ENCODE assay signal across 30 mouse cellular contexts in genomic region chr9:120402368-120402767, GRCm38 (mm10).
DNase-seq lines count a peak whose midpoint lies in the region; ATAC-seq lines count a peak whose summit lies in the region.
"Had no signal": no experiment of that assay in that cellular context is flagged by ENCODE, and none has a peak within 500 bp of the region (broad histone marks: within the 10 kb centered on the region; RNA-seq: fewer than 3 reads in every experiment).

No protein-coding gene starts in this region.

- intact Hi-C loops in heart, postnatal 25 days (cut with DNase I): no loop called here

- peak; percentile 91 for ATAC-seq in heart, embryonic 16.5 days (replicated peaks; ENCODE audit: extremely low read depth, insufficient read depth, low FRiP score)
- ATAC-seq in monocyte, adult 5-6 weeks (replicated peaks; ENCODE audit: insufficient number of reproducible peaks, low FRiP score, low TSS enrichment, poor library complexity, severe bottlenecking): no peak
- ATAC-seq: forebrain, postnatal 0 days; intestine, embryonic 16.5 days; midbrain, embryonic 16.5 days had no signal

- no peak overlapping the region for H3K4me2 ChIP-seq in heart, embryonic 16.5 days (ENCODE audit: low read depth, low read length)
- H3K4me2 ChIP-seq: embryonic facial prominence, embryonic 15.5 days; forebrain, embryonic 12.5 days; hindbrain, embryonic 12.5 days; limb, embryonic 13.5 days; liver, embryonic 11.5 days; midbrain, embryonic 11.5 days; neural tube, embryonic 12.5 days had no signal

- DNase-seq in heart, adult 8-10 months (ENCODE audit: low spot score): peak; percentile 11
- no peak for DNase-seq in heart, postnatal 25 days (ENCODE audit: low spot score)
- peak; percentile 26 for DNase-seq in ovary, adult 18-20 months (ENCODE audit: low spot score)
- DNase-seq in ovary, postnatal 10 days (ENCODE audit: low spot score): no peak
- no peak for DNase-seq in lung, adult 18-20 months
- DNase-seq: adrenal gland, postnatal 14 days; cerebellum, adult 11-12 months; cerebellum, postnatal 10 days; forebrain, postnatal 0 days; kidney, adult 9 months; kidney, postnatal 10 days; layer of hippocampus, adult 9-11 months; lung, postnatal 36 days; right cerebral cortex, postnatal 25 days; spleen, adult 18-20 months; thymus, postnatal 14 days had no signal

- H3K4me1 ChIP-seq in heart, embryonic 16.5 days (ENCODE audit: control insufficient read depth, insufficient read depth, low read length): peaks cover 12% of the 10 kb centered on the region
- H3K4me1 ChIP-seq: embryonic facial prominence, embryonic 10.5 days; embryonic facial prominence, embryonic 15.5 days; forebrain, embryonic 12.5 days; hindbrain, embryonic 12.5 days; limb, embryonic 13.5 days; neural tube, embryonic 12.5 days had no signal

- no peaks in the 10 kb centered on the region for H3K27me3 ChIP-seq in heart, embryonic 16.5 days (ENCODE audit: control insufficient read depth, insufficient read depth, low read length)
- H3K27me3 ChIP-seq: embryonic facial prominence, embryonic 15.5 days; forebrain, embryonic 12.5 days; hindbrain, embryonic 12.5 days; limb, embryonic 13.5 days; neural tube, embryonic 12.5 days had no signal

- 53% methylated on average over 3 of the region's 3 CpGs for WGBS in heart, embryonic 16.5 days

- H3K36me3 ChIP-seq in heart, embryonic 16.5 days (ENCODE audit: control insufficient read depth, insufficient read depth): no peaks in the 10 kb centered on the region
- H3K36me3 ChIP-seq: embryonic facial prominence, embryonic 10.5 days; embryonic facial prominence, embryonic 15.5 days; forebrain, embryonic 12.5 days; G1E; hindbrain, embryonic 12.5 days; limb, embryonic 13.5 days; neural tube, embryonic 12.5 days had no signal

- H3K9ac ChIP-seq in heart, embryonic 16.5 days (ENCODE audit: low read length): no peak overlapping the region
- H3K9ac ChIP-seq: embryonic facial prominence, embryonic 15.5 days; forebrain, embryonic 12.5 days; forebrain, postnatal 0 days; hindbrain, embryonic 12.5 days; limb, embryonic 13.5 days; neural tube, embryonic 12.5 days had no signal

- H3K4me3 ChIP-seq in heart, embryonic 16.5 days (ENCODE audit: low read length): no peak overlapping the region
- H3K4me3 ChIP-seq: embryonic facial prominence, embryonic 10.5 days; embryonic facial prominence, embryonic 15.5 days; forebrain, embryonic 12.5 days; hindbrain, embryonic 12.5 days; limb, embryonic 13.5 days; myocyte; neural tube, embryonic 12.5 days had no signal

- H3K27ac ChIP-seq in heart, embryonic 16.5 days (ENCODE audit: low read length): peak overlapping the region; percentile 70
- H3K27ac ChIP-seq: embryonic facial prominence, embryonic 10.5 days; embryonic facial prominence, embryonic 15.5 days; forebrain, embryonic 12.5 days; hindbrain, embryonic 12.5 days; limb, embryonic 13.5 days; neural tube, embryonic 12.5 days had no signal

- no peaks in the 10 kb centered on the region for H3K9me3 ChIP-seq in heart, embryonic 16.5 days (replicated peaks; ENCODE audit: control insufficient read depth, low read length)
- H3K9me3 ChIP-seq: embryonic facial prominence, embryonic 10.5 days; embryonic facial prominence, embryonic 15.5 days; forebrain, embryonic 12.5 days; G1E; hindbrain, embryonic 12.5 days; neural tube, embryonic 12.5 days had no signal

Comparison
In these comparisons a context has a peak if more than half of its experiments do, and no peak if none do; other contexts are left out.
1. DNase-seq: peak in heart, adult 8-10 months (single experiment) and ovary, adult 18-20 months (single experiment); none in heart, postnatal 25 days (single experiment), ovary, postnatal 10 days (single experiment) and lung, adult 18-20 months (0 of 2).